Mouse (Mus musculus) brain, embryonic 14.5 days (tissue): Measurements from ENCODE around the gene Dap. TPM values are rescaled to one million over a fixed set of nuclear protein-coding genes. Genes with fewer than 3 reads are reported as not detected.

Source experiments
- DNase-seq: peaks from one replicate; pipeline ENCODE4 v3.0.0-alpha.2; 2011; ENCODE audit warnings: low read depth
- CTCF ChIP-seq: fragments of 200-500 bp; IDR thresholded peaks from 2 replicates; pipeline ENCODE4 v1.5.1; 2012; ENCODE audit warnings: inconsistent platforms, mild to moderate bottlenecking, moderate library complexity, borderline replicate concordance; ENCODE audit not compliant: insufficient read depth, insufficient read length; ENCODE audit errors: extremely low read depth
- POLR2A ChIP-seq: fragments of 200-500 bp; IDR thresholded peaks from 2 replicates; pipeline ENCODE4 v1.6.1; 2012; ENCODE audit warnings: mild to moderate bottlenecking, inconsistent platforms, borderline replicate concordance; ENCODE audit not compliant: poor library complexity, insufficient read depth, insufficient read length, severe bottlenecking; ENCODE audit errors: extremely low read depth
- polyA plus RNA-seq: library from polyadenylated mRNA; depleted of rRNA; stranded (reverse); fragments of >200 nt; gene quantifications from 2 replicates; pipeline ENCODE4 v1.2.3, GENCODE M21; 2012; rRNA removed

Dap gene
- polyA plus RNA-seq, result 16.6 and 24.4 TPM in 2 replicates

- TF ChIP-seq CTCF (no peak), POLR2A (peak; percentile 59; the same call in 1 of the 2 replicates)
- DNase-seq, result peak; percentile 99
Measured at GRCm38 (mm10) chr15:31224135-31224761, at the start of gene Dap. Dap (plus strand) TSS chr15:31224314.

GRCm38 (mm10) chr15:31176566-31176965, 47.5 kb upstream of the Dap start:
- peak; percentile 71 for DNase-seq
- TF ChIP-seq POLR2A (no peak), CTCF (no peak)

- DNase-seq, result no peak
- no peak for TF ChIP-seq CTCF
- no peak for TF ChIP-seq POLR2A
Measured at GRCm38 (mm10) chr15:31184651-31185443, 39.3 kb upstream of the Dap start.

- no peak for TF ChIP-seq CTCF
- TF ChIP-seq POLR2A, result no peak
- no peak for DNase-seq
Measured at GRCm38 (mm10) chr15:31185506-31185905, 38.6 kb upstream of the Dap start.

GRCm38 (mm10) chr15:31186371-31186901, 37.7 kb upstream of the Dap start:
- TF ChIP-seq POLR2A, result no peak
- TF ChIP-seq CTCF, result no peak

GRCm38 (mm10) chr15:31192563-31192962, 31.6 kb upstream of the Dap start:
- no peak for TF ChIP-seq POLR2A
- TF ChIP-seq CTCF, result no peak

More at GRCm38 (mm10) chr15:31186371-31186901, 37.7 kb upstream of the Dap start:
- DNase-seq, result no peak

GRCm38 (mm10) chr15:31195776-31196175, 28.3 kb upstream of the Dap start:
- peak; percentile 29 for DNase-seq
- TF ChIP-seq CTCF (no peak), POLR2A (no peak)

More at GRCm38 (mm10) chr15:31192563-31192962, 31.6 kb upstream of the Dap start:
- DNase-seq, result no peak

GRCm38 (mm10) chr15:31207346-31208093, 16.6 kb upstream of the Dap start:
- DNase-seq, result peak; percentile 60
- TF ChIP-seq POLR2A (no peak), CTCF (no peak)

GRCm38 (mm10) chr15:31211910-31212309, 12.2 kb upstream of the Dap start:
- peak; percentile 57 for DNase-seq
- TF ChIP-seq POLR2A (no peak), CTCF (no peak)

GRCm38 (mm10) chr15:31213619-31214270, 10.4 kb upstream of the Dap start:
- TF ChIP-seq CTCF (no peak), POLR2A (no peak)
- DNase-seq, result no peak

GRCm38 (mm10) chr15:31222216-31222615, 1.9 kb upstream of the Dap start:
- TF ChIP-seq CTCF (no peak), POLR2A (no peak)

GRCm38 (mm10) chr15:31223596-31224134, 449 bp upstream of the Dap start:
- no peak for TF ChIP-seq CTCF
- no peak for TF ChIP-seq POLR2A
- DNase-seq, result peak; percentile 17

More at GRCm38 (mm10) chr15:31222216-31222615, 1.9 kb upstream of the Dap start:
- no peak for DNase-seq
